Mouse (Mus musculus): ENCODE results near the gene Cd163l1. TPM values are rescaled to one million over a fixed set of nuclear protein-coding genes. Genes with fewer than 3 reads are reported as not detected.

The Cd163l1 gene
- polyA plus RNA-seq, 1 experiment from 2014 or later: not detected

- no peaks in the 10 kb centered on the region for H3K4me1 ChIP-seq (replicated peaks)
- H3K9ac ChIP-seq: no peak overlapping the region
- no peak overlapping the region for H3K4me3 ChIP-seq
- no peaks in the 10 kb centered on the region for H3K36me3 ChIP-seq
- no peaks in the 10 kb centered on the region for H3K9me3 ChIP-seq
- no peak overlapping the region for H3K4me2 ChIP-seq
- no peaks in the 10 kb centered on the region for H3K27me3 ChIP-seq
- no peak for ATAC-seq (ENCODE audit: low FRiP score)
- WGBS: 94% methylated on average over 3 of the region's 3 CpGs
- H3K27ac ChIP-seq: no peak overlapping the region
Measured at GRCm38 (mm10) chr7:140233696-140234095, 15.6 kb downstream of the Cd163l1 start.

GRCm38 (mm10) chr7:140247216-140247615, 29.1 kb downstream of the Cd163l1 start, which contains the start of gene 5830411N06Rik:
5830411N06Rik (plus strand) TSS chr7:140247284.
- ATAC-seq (ENCODE audit: low FRiP score): no peak
- 93% methylated on average over 4 of the region's 4 CpGs for WGBS

GRCm38 (mm10) chr7:140253780-140254299, 35.8 kb downstream of the Cd163l1 start:
- H3K4me1 ChIP-seq (replicated peaks): no peaks in the 10 kb centered on the region
- no peaks in the 10 kb centered on the region for H3K27me3 ChIP-seq
- 87% methylated on average over 7 of the region's 7 CpGs for WGBS
- no peaks in the 10 kb centered on the region for H3K36me3 ChIP-seq
- H3K9me3 ChIP-seq: no peaks in the 10 kb centered on the region
- H3K27ac ChIP-seq: no peak overlapping the region
- no peak overlapping the region for H3K4me2 ChIP-seq
- no peak overlapping the region for H3K4me3 ChIP-seq
- H3K9ac ChIP-seq: no peak overlapping the region
- ATAC-seq (ENCODE audit: low FRiP score): no peak

More at GRCm38 (mm10) chr7:140247216-140247615, 29.1 kb downstream of the Cd163l1 start, which contains the start of gene 5830411N06Rik:
- H3K27ac ChIP-seq: no peak within 1 kb of the TSS
- no peaks in the 10 kb centered on the region for H3K27me3 ChIP-seq
- no peak within 1 kb of the TSS for H3K4me3 ChIP-seq
- no peaks in the 10 kb centered on the region for H3K36me3 ChIP-seq
- H3K9ac ChIP-seq: no peak within 1 kb of the TSS
- peaks cover 2% of the 10 kb centered on the region for H3K9me3 ChIP-seq
- H3K4me1 ChIP-seq (replicated peaks): no peaks in the 10 kb centered on the region
- no peak within 1 kb of the TSS for H3K4me2 ChIP-seq

Other genes starting within 250 kb of the Cd163l1 start
- 0.91 and 1.2 TPM in 2 replicates for gene 6430531B16Rik, start 239.5 kb upstream of the Cd163l1 start, polyA plus RNA-seq (2015; fragmentation: Nextera tagmentation; extraction: Ambion mirVana)
- 3.9 and 5.3 TPM in 2 replicates for gene Adam8, start 225.7 kb upstream of the Cd163l1 start, polyA plus RNA-seq (2015; fragmentation: Nextera tagmentation; extraction: Ambion mirVana)
- gene Zfp511, start 181.9 kb upstream of the Cd163l1 start, polyA plus RNA-seq (2015; fragmentation: Nextera tagmentation; extraction: Ambion mirVana): 52.5 and 54.2 TPM in 2 replicates
- gene Tubgcp2, start 181.6 kb upstream of the Cd163l1 start, polyA plus RNA-seq (2015; fragmentation: Nextera tagmentation; extraction: Ambion mirVana): 55.8 and 60.9 TPM in 2 replicates
- 16.5 and 28.5 TPM in 2 replicates for gene Msx3, start 169.2 kb upstream of the Cd163l1 start, polyA plus RNA-seq (2015; fragmentation: Nextera tagmentation; extraction: Ambion mirVana)
- 104 and 105 TPM in 2 replicates for gene Caly, start 135.7 kb upstream of the Cd163l1 start, polyA plus RNA-seq (2015; fragmentation: Nextera tagmentation; extraction: Ambion mirVana)
- not detected in 2 replicates for gene Prap1, start 124.9 kb upstream of the Cd163l1 start, polyA plus RNA-seq (2015; fragmentation: Nextera tagmentation; extraction: Ambion mirVana)
- 27.9 and 30.4 TPM in 2 replicates for gene Fuom, start 115.8 kb upstream of the Cd163l1 start, polyA plus RNA-seq (2015; fragmentation: Nextera tagmentation; extraction: Ambion mirVana)
- gene Paox, start 102.5 kb upstream of the Cd163l1 start, polyA plus RNA-seq (2015; fragmentation: Nextera tagmentation; extraction: Ambion mirVana): 10.0 and 11.8 TPM in 2 replicates
- gene Echs1, start 101.8 kb upstream of the Cd163l1 start, polyA plus RNA-seq (2015; fragmentation: Nextera tagmentation; extraction: Ambion mirVana): 123 and 125 TPM in 2 replicates
- 28.3 and 30.6 TPM in 2 replicates for gene Mtg1, start 80.7 kb upstream of the Cd163l1 start, polyA plus RNA-seq (2015; fragmentation: Nextera tagmentation; extraction: Ambion mirVana)
- 10.8 and 11.0 TPM in 2 replicates for gene Sprn, start 63.4 kb upstream of the Cd163l1 start, polyA plus RNA-seq (2015; fragmentation: Nextera tagmentation; extraction: Ambion mirVana)
- gene Olfr522, start 53.5 kb upstream of the Cd163l1 start, polyA plus RNA-seq (2015; fragmentation: Nextera tagmentation; extraction: Ambion mirVana): not detected in 2 replicates
- not detected in 2 replicates for gene Olfr523, start 45.0 kb upstream of the Cd163l1 start, polyA plus RNA-seq (2015; fragmentation: Nextera tagmentation; extraction: Ambion mirVana)
- gene Olfr524, start 12.3 kb upstream of the Cd163l1 start, polyA plus RNA-seq (2015; fragmentation: Nextera tagmentation; extraction: Ambion mirVana): not detected in 2 replicates
- gene 5830411N06Rik, start 29.0 kb downstream of the Cd163l1 start, polyA plus RNA-seq (2015; fragmentation: Nextera tagmentation; extraction: Ambion mirVana): not detected in 2 replicates
- gene Olfr525, start 102.6 kb downstream of the Cd163l1 start, polyA plus RNA-seq (2015; fragmentation: Nextera tagmentation; extraction: Ambion mirVana): not detected in 2 replicates
- gene Olfr527, start 115.8 kb downstream of the Cd163l1 start, polyA plus RNA-seq (2015; fragmentation: Nextera tagmentation; extraction: Ambion mirVana): not detected in 2 replicates
- gene Olfr60, start 143.4 kb downstream of the Cd163l1 start, polyA plus RNA-seq (2015; fragmentation: Nextera tagmentation; extraction: Ambion mirVana): not detected in 2 replicates
- gene Olfr530, start 158.1 kb downstream of the Cd163l1 start, polyA plus RNA-seq (2015; fragmentation: Nextera tagmentation; extraction: Ambion mirVana): not detected in 2 replicates
- gene Olfr531, start 184.7 kb downstream of the Cd163l1 start, polyA plus RNA-seq (2015; fragmentation: Nextera tagmentation; extraction: Ambion mirVana): not detected in 2 replicates
- gene Olfr532, start 203.4 kb downstream of the Cd163l1 start, polyA plus RNA-seq (2015; fragmentation: Nextera tagmentation; extraction: Ambion mirVana): not detected in 2 replicates
- not detected in 2 replicates for gene Olfr533, start 245.1 kb downstream of the Cd163l1 start, polyA plus RNA-seq (2015; fragmentation: Nextera tagmentation; extraction: Ambion mirVana)

All from hindbrain, embryonic 13.5 days (tissue).